Mouse (Mus musculus) spleen, postnatal 14 days (tissue): ENCODE measurements around the gene Ptprm.

Experiments
- DNase-seq, 2 experiments: peaks; one replicate each; pipeline ENCODE4 v3.0.0; 2021 to 2022; ENCODE audit warnings: low spot score in 2 of 2

Gene Ptprm

GRCm38 (mm10) chr17:66680662-66681061, 673.6 kb downstream of the Ptprm start:
- peak in 1 of 2 experiments; percentile 10 for DNase-seq

- no peak for DNase-seq
These were observed 679.6 kb downstream of the Ptprm start for GRCm38 (mm10) chr17:66674667-66675066.

- no peak for DNase-seq
These were observed 682.5 kb downstream of the Ptprm start for GRCm38 (mm10) chr17:66671715-66672230.

GRCm38 (mm10) chr17:66671287-66671686, 683.0 kb downstream of the Ptprm start:
- DNase-seq = no peak

- DNase-seq = no peak
These were observed 688.5 kb downstream of the Ptprm start for GRCm38 (mm10) chr17:66665791-66666190.

- DNase-seq = no peak
These were observed 689.0 kb downstream of the Ptprm start for GRCm38 (mm10) chr17:66665201-66665756.

- no peak for DNase-seq
These were observed 689.5 kb downstream of the Ptprm start for GRCm38 (mm10) chr17:66664796-66665195.

- DNase-seq = no peak
These were observed 695.0 kb downstream of the Ptprm start for GRCm38 (mm10) chr17:66659242-66659641.

GRCm38 (mm10) chr17:66637951-66638722, 716.1 kb downstream of the Ptprm start:
- DNase-seq = no peak

- DNase-seq = no peak
These were observed 734.1 kb downstream of the Ptprm start for GRCm38 (mm10) chr17:66619996-66620656.

GRCm38 (mm10) chr17:66619255-66619826, 734.9 kb downstream of the Ptprm start:
- no peak for DNase-seq
